Mouse (Mus musculus) mesoderm, embryonic 11.5 days (tissue): Measurements from ENCODE around the gene Chd9.
A peak's percentile ranks its signal among the peaks of the same experiment; 100 is the strongest.

Experiments used
- DNase-seq: peaks from one replicate; pipeline ENCODE4 v3.0.0-alpha.2; 2012; ENCODE audit warnings: low read depth, low spot score

Gene Chd9

DNA sequence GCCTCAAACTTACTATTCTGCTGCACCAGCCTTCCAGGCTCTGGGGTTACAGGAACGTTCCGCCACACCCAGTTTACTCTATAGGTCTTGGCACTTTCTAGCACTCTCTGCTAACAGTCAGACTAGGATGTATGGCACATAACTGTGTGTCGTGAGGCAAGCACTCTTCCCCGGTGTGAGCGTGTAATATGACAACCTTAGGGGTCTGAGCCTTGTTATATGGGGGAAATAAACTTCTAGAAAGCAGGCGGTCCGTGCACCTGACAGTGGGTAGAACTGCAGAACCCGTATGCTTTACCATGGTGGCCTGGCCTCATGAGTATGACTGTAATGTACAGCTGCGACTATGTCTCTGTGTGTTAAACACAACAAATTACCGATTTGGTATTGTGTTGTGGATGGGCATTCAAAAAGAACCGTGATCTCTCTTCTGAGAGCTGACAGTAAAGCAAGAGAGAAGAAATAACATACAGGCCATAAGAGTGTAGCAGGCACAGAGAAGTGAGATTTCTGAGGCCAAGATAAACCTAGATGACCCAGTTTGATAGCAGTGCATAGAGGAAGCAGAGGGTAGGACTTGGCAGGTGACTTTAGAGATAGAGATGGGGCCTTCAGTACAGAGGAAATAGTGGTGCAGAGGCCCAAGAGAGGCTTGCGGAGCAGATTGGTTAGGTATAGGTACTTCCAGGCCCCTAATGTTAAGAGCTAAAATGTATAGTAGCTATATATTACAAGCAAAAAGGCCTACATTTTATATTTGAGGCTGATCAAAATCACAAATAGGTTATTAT lies 249.1 kb downstream of the Chd9 start:
- DNase-seq, result no peak

DNA sequence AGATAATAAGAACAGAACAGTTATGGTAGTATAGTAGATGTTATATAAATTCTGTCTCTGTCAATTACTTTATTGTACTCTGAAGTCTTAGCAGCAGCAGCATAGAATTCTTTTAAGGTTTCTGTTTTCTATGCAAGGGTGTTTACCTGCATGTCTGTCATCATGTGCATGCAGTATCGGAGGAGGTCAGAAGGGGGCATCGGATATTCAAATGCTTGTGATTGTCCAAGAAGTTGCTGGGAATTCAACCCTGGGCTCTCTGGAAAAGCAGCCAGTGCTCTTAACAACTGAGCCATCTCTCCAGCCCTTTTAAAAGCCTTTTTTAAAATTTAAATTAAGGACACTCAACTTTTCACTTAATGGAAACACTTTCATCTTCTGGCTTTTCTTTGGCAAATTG lies 251.5 kb downstream of the Chd9 start:
- DNase-seq, result peak; percentile 47

DNA sequence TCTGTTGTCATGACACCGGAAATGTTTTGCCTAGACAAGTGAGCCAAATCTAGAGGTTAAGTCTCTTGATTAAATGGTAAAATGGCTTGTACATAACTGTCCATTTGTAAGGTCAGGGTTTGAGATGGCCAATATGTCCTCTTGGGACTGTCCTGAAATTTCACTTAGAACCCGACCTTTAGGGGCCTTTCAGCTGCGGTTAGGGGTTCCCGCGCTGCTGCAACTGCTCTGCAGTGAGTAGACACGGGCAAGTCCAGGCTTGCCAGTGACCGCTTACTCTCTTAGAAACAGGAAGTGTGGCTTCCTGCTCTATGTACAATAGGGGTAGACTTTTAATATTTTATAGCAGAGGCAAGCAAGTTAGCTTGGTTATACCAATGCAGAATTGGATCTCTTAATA lies 253.8 kb downstream of the Chd9 start:
- DNase-seq, result no peak

DNA sequence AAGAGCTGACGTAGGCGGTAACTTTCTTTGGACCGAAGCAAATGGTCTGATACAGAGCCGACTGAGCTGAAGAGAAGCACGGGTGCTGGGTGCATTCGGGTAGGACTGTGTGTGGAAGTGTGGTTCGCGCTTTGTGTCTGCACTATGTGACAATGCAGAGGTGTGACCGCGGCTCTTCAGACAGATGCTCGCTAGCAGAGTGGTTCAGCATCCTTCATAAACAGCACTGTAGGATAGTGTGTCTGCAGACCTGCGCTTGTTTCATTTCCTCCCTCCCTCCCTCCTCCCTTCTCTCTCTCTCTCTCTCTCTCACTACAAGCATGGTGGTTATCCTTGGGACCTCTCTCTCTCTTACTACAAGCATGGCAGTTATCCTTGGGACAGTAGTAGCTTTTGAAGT lies 254.3 kb downstream of the Chd9 start:
- DNase-seq, result no peak

DNA sequence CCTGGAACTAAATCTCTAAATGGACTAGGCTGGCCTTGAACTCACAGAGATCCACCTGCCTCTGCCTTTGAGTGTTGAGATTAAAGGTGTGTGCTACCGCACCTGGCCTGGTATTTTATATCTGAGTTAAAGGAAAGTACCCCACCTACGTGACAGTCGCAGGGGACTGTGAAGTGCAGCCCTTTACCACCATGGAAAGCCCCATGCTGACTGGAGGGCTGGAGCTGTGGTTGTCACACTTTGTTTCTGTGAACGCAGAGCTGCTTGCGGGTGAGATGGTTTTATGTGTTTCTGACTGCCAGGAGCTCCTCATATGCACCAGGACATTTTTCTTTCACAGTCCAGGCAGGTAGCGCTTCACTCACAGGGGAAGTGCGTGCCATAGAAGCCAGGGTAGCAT lies 260.3 kb downstream of the Chd9 start:
- no peak for DNase-seq

DNA sequence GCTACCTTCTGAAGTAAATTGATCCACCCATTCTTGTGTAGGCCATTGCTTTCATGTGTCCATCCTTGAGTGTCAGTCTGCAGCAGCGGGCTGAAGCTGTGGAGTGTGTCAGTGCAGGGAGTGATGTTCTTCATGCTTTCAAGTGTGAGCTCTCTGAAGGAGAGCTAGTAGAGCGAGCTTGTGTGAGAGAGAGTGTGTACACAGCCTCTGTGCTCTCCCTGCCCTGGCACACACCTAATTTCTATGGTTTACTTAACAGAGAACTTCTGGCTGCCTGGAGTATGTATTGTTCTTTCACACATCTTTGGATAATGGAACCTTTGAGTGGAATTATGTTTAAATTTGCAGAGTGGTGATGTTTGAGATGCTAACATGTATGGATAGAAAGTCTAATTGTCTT lies 261.4 kb downstream of the Chd9 start:
- DNase-seq, result no peak

DNA sequence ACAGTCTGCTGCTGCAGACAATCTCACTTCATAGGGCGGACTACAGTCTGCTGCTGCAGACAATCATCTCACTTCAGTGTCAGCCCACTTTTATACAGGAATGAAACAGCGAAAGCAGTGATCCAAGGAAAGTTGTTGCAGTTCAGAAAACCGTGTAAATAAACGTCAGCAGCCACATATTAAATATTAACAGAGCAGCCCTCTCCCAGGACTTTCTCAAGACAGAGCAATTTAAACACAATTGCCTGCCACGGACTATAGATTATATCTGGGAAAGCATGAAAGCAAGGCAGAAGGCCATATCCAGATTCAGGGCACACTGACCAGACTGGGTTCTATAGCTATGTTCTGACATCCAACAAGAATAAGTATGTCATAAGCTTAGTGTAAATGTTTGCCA lies 266.0 kb downstream of the Chd9 start:
- DNase-seq, result no peak

DNA sequence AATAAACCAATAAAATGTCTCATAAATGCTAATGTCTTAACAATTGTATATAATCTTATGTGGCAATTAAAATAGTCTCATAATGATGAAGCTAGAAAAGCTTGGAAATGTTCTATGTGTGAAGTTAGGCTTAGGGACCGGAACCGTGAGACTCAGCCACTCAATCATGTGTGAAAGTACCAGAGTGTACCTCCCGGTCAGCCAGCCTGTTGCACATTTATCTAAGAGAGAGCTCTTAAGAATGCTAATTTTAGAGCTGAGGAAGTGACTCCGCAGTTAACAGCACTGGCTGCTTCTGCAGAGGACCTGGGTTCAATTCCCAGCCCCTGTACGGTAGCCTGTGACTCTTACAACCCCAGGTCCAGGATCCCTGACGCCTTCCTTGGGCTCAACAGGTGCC lies 270.0 kb downstream of the Chd9 start:
- no peak for DNase-seq
